Mouse (Mus musculus) forebrain, embryonic 14.5 days (tissue): ENCODE results near the gene Nfia. TPM values are rescaled to one million over a fixed set of nuclear protein-coding genes. Genes with fewer than 3 reads are reported as not detected.

ENCODE experiments used
- ATAC-seq: fragments of 200-750 bp; cut with Nextera tagmentation; 2 replicates; pipeline ENCODE4 v1.8.0; 2017; ENCODE audit warnings: mild to moderate bottlenecking, moderate library complexity
- DNase-seq: peaks from one replicate; pipeline ENCODE4 v3.0.0-alpha.2; 2015; ENCODE audit warnings: low spot score
- H3K27ac ChIP-seq: fragments of 300-500 bp; sonication (generic); 2 replicates; pipeline ENCODE4 v1.5.1; 2014; ENCODE audit warnings: low read depth, mild to moderate bottlenecking, control low read depth, low read length, moderate library complexity
- H3K27me3 ChIP-seq: fragments of 300-500 bp; sonication (generic); replicated peaks from 2 replicates; pipeline ENCODE4 v1.6.1; 2014; ENCODE audit warnings: low read length, control low read depth, mixed read lengths; ENCODE audit not compliant: control insufficient read depth, insufficient read depth
- H3K36me3 ChIP-seq: fragments of 300-500 bp; sonication (generic); 2 replicates; pipeline ENCODE4 v1.6.1; 2014; ENCODE audit warnings: low read length, control low read depth; ENCODE audit not compliant: control insufficient read depth, insufficient read depth
- H3K4me1 ChIP-seq: fragments of 300-500 bp; sonication (generic); 2 replicates; pipeline ENCODE4 v1.6.1; 2014; ENCODE audit warnings: antibody characterized with exemption, low read length, control low read depth; ENCODE audit not compliant: control insufficient read depth, insufficient read depth
- H3K4me2 ChIP-seq: fragments of 300-500 bp; sonication (generic); 2 replicates; pipeline ENCODE4 v1.6.1; 2014; ENCODE audit warnings: mild to moderate bottlenecking, control low read depth, low read length
- H3K4me3 ChIP-seq: fragments of 300-500 bp; sonication (generic); 2 replicates; pipeline ENCODE4 v1.5.1; 2014; ENCODE audit warnings: low read depth, low read length, control low read depth
- H3K9ac ChIP-seq: fragments of 300-500 bp; sonication (generic); 2 replicates; pipeline ENCODE4 v1.6.1; 2014; ENCODE audit warnings: mild to moderate bottlenecking, low read length, control low read depth, moderate library complexity
- H3K9me3 ChIP-seq: fragments of 300-500 bp; sonication (generic); replicated peaks from 2 replicates; pipeline ENCODE4 v1.6.1; 2016; ENCODE audit warnings: low read length, control low read depth, mixed read lengths; ENCODE audit not compliant: control insufficient read depth
- WGBS: fragments of 180-500 bp; shearing (Covaris S2); extraction: QIAGEN DNeasy Blood & Tissue Kit; methylation state at CpG from one replicate; pipeline ENCODE4 v1.1.7; 2014; 5-methylcytosine and 5-hydroxymethylcytosine counted together
- polyA plus RNA-seq: library from polyadenylated mRNA; unstranded; fragments of >200 nt; fragmentation: Nextera tagmentation; extraction: Ambion mirVana; gene quantifications from 2 replicates; pipeline ENCODE4 v1.2.1, GENCODE M21; 2014

Nfia gene
- polyA plus RNA-seq, 1 experiment from 2014 or later = 71.5 TPM

DNA sequence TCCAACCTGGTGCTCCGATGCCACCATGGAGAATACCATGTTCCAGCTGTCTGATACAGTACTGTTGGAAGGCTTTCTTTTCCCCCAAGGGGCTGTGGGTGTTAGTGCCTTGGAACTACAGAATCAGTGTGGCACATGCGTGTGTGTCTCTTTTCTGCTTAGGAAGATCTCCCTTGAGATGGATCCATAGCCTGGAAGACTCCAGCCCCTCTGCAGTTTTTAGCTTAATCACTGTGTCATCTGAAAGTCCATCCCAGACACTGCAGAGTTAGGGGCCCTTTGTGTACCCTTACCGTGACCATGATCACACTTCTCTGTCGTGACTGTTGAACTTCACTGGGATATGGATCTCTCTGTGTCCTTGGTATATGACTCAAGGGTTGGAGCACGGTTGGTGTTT lies 142.2 kb downstream of the Nfia start:
- Histone ChIP-seq H3K9ac (no peak overlapping the region), H3K4me1 (peaks cover 37% of the 10 kb centered on the region), H3K27ac (no peak overlapping the region; the same call in 1 of the 2 replicates), H3K4me3 (no peak overlapping the region), H3K9me3 (no peaks in the 10 kb centered on the region), H3K36me3 (no peaks in the 10 kb centered on the region), H3K4me2 (no peak overlapping the region), H3K27me3 (no peaks in the 10 kb centered on the region)
- WGBS = 84% methylated on average over 5 of the region's 5 CpGs
- no peak for ATAC-seq
- DNase-seq = no peak

DNA sequence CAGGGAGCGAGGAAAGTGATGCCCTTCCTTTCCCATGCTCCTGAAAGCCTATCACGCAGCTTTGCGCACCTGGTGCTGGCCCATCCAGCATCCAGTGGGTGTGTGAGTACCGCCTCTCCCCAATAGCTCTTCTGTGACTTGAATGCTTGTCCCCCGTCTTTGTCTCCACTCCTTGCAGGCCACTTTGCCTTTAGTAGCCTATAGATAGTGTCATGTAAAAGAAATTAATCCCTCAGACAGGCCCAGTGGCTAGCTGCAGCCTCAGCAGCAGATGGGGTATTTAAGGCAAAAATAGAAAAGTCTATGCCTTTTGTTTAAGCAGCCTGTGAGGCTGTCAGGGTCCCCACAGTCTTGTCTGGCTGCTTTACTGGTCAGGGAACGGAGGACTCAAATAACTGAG lies 145.0 kb downstream of the Nfia start:
- H3K36me3 ChIP-seq = no peaks in the 10 kb centered on the region
- peak overlapping the region; percentile 45 for H3K27ac ChIP-seq
- WGBS = 43% methylated on average over 6 of the region's 6 CpGs
- no peaks in the 10 kb centered on the region for H3K9me3 ChIP-seq
- H3K9ac ChIP-seq = no peak overlapping the region
- no peaks in the 10 kb centered on the region for H3K27me3 ChIP-seq
- peak; percentile 27; the same call in 1 of the 2 replicates for ATAC-seq
- H3K4me3 ChIP-seq = no peak overlapping the region
- peak; percentile 23 for DNase-seq
- no peak overlapping the region for H3K4me2 ChIP-seq
- peaks cover 32% of the 10 kb centered on the region for H3K4me1 ChIP-seq

DNA sequence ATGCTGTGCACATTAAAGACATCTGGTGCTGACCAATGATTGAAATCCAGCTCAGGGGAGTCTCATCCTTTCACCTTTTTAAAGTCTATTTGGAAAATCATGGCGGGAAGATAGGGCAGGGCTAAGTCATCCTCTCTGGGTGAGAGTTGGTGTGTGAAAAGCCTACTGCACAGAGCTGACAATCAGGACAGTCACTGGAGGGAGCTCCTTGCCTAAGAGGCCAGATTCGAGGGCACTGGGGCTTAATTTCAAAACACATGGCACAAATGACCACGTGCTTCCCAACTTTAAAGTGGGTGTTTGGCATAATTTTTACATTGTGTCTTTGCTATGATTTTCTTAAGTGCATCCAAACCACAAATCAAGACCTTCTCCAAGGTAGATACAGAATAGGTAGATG lies 146.1 kb downstream of the Nfia start:
- Histone ChIP-seq H3K4me1 (peaks cover 37% of the 10 kb centered on the region), H3K36me3 (no peaks in the 10 kb centered on the region), H3K9me3 (no peaks in the 10 kb centered on the region), H3K4me3 (no peak overlapping the region), H3K9ac (no peak overlapping the region), H3K27me3 (no peaks in the 10 kb centered on the region), H3K27ac (no peak overlapping the region), H3K4me2 (no peak overlapping the region)
- WGBS = 64% methylated on average over 3 of the region's 3 CpGs
- ATAC-seq (no peak), DNase-seq (no peak)

DNA sequence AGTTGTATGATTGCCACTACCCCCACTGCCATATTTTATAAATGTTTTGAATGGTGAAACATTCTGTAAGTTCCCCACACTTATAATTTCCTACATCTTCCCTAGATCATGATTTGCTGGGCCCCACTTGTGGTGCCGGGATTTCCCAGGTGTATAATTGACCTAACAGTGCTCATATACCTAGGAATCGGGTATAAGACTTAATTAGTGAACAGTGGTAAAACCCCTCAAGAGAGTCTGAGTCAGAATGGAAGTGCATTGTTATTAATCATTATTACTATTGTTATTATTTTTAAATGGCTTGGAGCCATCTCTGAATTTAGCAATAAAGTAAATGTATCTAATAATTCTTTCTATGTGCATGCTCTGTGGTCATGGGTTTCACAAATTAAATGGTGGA lies 147.2 kb downstream of the Nfia start:
- 61% methylated on average over 2 of the region's 2 CpGs for WGBS

DNA sequence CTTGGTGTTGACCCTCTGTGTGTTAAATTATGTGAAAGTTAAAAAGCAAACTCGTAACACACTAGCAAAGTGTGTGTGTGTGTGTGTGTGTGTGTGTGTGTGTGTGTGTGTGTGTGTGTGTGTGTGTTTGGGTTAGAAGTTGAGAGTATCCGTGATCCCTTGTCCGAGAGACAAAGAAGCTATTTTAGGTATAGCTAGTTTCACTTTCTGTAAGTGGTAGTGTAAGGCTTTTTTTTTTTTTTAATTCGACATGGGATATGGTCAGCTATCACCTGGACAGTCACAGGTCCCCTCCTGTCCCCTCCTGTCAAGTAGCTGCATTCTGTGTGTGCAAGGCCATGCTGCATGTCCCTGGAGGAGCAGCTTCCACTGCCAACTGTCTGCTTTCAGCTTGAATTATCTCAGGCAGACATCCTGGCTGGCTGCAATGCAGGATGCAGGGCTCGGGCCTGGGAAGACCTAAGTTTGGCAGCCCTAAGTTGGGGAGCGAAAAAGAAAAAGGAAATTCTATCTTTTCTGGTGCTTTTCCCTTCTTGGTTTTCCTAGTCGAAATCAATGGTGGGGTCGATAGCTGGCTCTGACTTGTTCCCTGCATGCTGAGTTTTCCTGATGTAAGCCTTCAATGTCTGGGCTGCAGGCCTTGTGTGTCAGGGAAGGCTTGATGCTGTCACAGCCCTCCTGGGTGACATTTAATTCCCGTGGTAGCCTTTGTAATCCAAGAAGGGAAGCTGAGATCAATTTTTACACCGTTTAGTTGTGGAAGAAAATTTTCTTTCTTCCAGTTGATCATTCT lies 147.9 kb downstream of the Nfia start:
- WGBS = 55% methylated on average over 10 of the region's 10 CpGs
- Histone ChIP-seq H3K4me1 (peaks cover 52% of the 10 kb centered on the region), H3K4me2 (no peak overlapping the region), H3K36me3 (no peaks in the 10 kb centered on the region), H3K9ac (no peak overlapping the region), H3K27ac (peak overlapping the region; percentile 35; the same call in 1 of the 2 replicates), H3K9me3 (no peaks in the 10 kb centered on the region), H3K27me3 (no peaks in the 10 kb centered on the region), H3K4me3 (no peak overlapping the region)
- ATAC-seq = no peak
- DNase-seq = no peak

More for the DNA sequence above, 147.2 kb downstream of the Nfia start:
- ATAC-seq = no peak
- Histone ChIP-seq H3K9ac (no peak overlapping the region), H3K4me1 (peaks cover 45% of the 10 kb centered on the region), H3K27me3 (no peaks in the 10 kb centered on the region), H3K36me3 (no peaks in the 10 kb centered on the region), H3K4me2 (no peak overlapping the region), H3K27ac (no peak overlapping the region), H3K4me3 (no peak overlapping the region), H3K9me3 (no peaks in the 10 kb centered on the region)
- DNase-seq = no peak

DNA sequence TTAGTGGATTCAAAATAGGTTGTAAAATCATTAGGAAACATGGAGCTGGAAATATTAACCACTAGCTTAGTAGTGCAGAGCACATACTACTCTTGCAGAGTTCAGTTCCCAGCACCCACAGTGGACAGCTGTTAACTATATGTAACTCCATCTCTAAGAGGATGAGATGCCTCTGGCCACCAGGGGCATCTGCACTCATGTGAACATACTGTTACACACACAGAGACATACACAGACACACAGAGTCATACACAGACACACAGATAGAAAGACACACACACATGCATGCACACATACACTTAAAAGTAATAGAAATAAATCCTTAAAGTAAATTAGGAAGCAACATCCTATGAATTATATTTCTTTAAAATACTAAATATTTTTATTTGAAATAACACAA lies 149.1 kb downstream of the Nfia start:
- Histone ChIP-seq H3K9ac (no peak overlapping the region), H3K4me2 (no peak overlapping the region), H3K4me1 (peaks cover 61% of the 10 kb centered on the region), H3K27me3 (no peaks in the 10 kb centered on the region), H3K9me3 (no peaks in the 10 kb centered on the region), H3K27ac (no peak overlapping the region), H3K4me3 (no peak overlapping the region), H3K36me3 (no peaks in the 10 kb centered on the region)
- no peak for ATAC-seq
- no peak for DNase-seq

DNA sequence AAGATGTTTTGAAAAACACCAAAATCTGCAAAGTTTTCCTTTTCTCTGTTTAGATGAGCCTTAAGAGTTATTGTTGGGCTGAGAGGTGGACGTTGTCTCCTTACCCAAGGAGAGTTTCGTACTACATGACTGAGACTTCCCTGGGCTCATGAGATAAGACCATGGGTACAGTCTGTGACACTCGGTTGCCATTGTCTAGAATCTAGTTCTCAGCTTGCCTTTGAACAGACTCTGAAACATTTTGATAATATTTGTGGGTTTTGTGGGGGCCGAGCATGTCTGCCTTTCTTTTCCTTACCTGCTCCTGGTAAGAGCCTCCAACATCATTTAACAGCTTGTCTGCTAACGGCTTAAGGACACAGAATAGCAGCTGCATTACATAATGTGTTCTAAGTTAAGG lies 150.7 kb downstream of the Nfia start:
- no peak for ATAC-seq
- H3K4me3 ChIP-seq = no peak overlapping the region
- WGBS = 57% methylated on average over 5 of the region's 5 CpGs
- H3K9me3 ChIP-seq = no peaks in the 10 kb centered on the region
- H3K4me1 ChIP-seq = peaks cover 56% of the 10 kb centered on the region
- H3K4me2 ChIP-seq = peak overlapping the region; percentile 11
- no peak overlapping the region for H3K9ac ChIP-seq
- H3K27me3 ChIP-seq = no peaks in the 10 kb centered on the region
- no peaks in the 10 kb centered on the region for H3K36me3 ChIP-seq
- no peak for DNase-seq
- peak overlapping the region; percentile 60; the same call in 1 of the 2 replicates for H3K27ac ChIP-seq

DNA sequence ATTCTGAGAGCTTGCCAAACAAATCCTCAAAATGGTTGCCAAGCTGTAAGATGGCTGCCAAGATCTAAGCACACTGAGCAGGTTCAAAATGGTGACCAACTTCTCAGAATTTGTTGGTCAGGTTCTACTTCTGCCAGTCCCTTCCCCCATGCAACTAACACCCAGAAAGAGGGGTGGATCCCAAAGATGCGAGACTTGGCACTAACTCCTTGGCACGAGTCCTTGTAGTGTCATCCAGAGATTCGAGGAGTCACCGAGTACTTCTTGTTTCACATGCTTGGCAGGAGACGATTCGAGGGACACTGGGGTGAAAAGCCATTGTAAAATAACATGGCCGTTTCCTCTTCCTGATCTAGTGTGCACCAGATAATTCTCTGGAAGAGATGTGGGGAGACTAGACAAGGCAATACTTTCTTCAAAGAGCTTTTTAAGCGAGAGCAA lies 151.4 kb downstream of the Nfia start:
- 41% methylated on average over 8 of the region's 8 CpGs for WGBS
- Histone ChIP-seq H3K4me1 (peaks cover 55% of the 10 kb centered on the region), H3K4me2 (peak overlapping the region; percentile 11; the same call in 1 of the 2 replicates), H3K9me3 (no peaks in the 10 kb centered on the region), H3K36me3 (no peaks in the 10 kb centered on the region), H3K4me3 (no peak overlapping the region), H3K9ac (no peak overlapping the region), H3K27me3 (no peaks in the 10 kb centered on the region), H3K27ac (peak overlapping the region; percentile 74; the same call in 1 of the 2 replicates)
- peak; percentile 47 for ATAC-seq
- DNase-seq = peak; percentile 87

DNA sequence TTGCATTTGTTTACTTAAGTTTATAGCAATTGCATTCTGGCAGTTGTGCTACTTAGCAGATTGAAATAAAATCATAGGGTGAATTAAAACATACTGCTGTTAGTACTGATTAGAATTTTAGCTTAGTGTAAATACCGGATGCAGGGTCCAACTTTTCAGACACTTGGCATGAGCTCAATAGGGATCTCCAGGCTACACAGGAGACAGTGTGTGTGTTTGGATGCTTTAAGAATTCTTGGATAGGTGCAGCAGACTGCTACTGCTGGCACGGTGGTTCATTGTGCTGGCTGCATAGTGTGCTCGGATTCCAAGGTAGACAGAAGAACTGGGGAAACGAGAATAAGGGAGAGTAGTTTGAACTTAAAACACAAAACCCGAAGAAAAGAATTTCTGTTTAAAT lies 151.9 kb downstream of the Nfia start:
- peak; percentile 73 for ATAC-seq
- Histone ChIP-seq H3K9me3 (no peaks in the 10 kb centered on the region), H3K4me2 (peak overlapping the region; percentile 11), H3K4me3 (no peak overlapping the region), H3K9ac (no peak overlapping the region), H3K27ac (peak overlapping the region; percentile 74; the same call in 1 of the 2 replicates), H3K4me1 (peaks cover 55% of the 10 kb centered on the region), H3K36me3 (no peaks in the 10 kb centered on the region), H3K27me3 (no peaks in the 10 kb centered on the region)
- 13% methylated on average over 5 of the region's 5 CpGs for WGBS
- peak; percentile 78 for DNase-seq
